ENCODE assay signal across 11 mouse cellular contexts in the genomic region with DNA sequence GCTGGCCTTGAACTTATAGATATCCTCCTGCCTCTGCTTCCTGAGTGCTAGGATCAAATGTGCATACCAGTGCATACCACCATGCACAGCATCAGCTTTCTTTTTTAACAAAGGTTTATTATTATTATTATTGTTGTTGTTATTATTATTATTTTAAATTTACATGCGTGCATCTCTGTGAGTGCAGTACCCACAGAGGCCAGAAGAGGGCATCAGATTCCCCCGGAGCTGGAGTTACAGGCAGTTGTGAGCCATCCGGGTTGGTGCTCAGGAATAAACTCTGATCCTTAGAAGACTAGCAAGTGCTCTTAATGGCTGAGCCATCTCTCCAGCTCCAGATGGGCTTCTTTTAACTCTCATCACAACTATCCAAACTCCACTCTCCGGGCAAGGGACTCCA. TPM values are rescaled to one million over a fixed set of nuclear protein-coding genes. Genes with fewer than 3 reads are reported as not detected.
A peak's percentile ranks its signal among the peaks of the same experiment; 100 is the strongest.
DNase-seq lines count a peak whose midpoint lies in the region; ATAC-seq and TF ChIP-seq lines count a peak whose summit lies in the region.
"Had no signal": no experiment of that assay in that cellular context is flagged by ENCODE, and none has a peak within 500 bp of the region (broad histone marks: within the 10 kb centered on the region; RNA-seq: fewer than 3 reads in every experiment).

No protein-coding gene starts in this region.

- no peak overlapping the region for H3K4me2 ChIP-seq in forebrain, postnatal 0 days (ENCODE audit: low read depth)
- H3K4me2 ChIP-seq in forebrain, embryonic 13.5 days = no peak overlapping the region
- H3K4me2 ChIP-seq in neural tube, embryonic 13.5 days = no peak overlapping the region
- H3K4me2 ChIP-seq: limb, embryonic 15.5 days had no signal

- no peak for TF ChIP-seq POLR2A in lung, adult 2 months (IDR thresholded peaks at IDR 0.05; ENCODE audit: borderline replicate concordance, extremely low read depth, low read depth, low read length)

- H3K36me3 ChIP-seq in forebrain, postnatal 0 days (ENCODE audit: insufficient read depth) = no peaks in the 10 kb centered on the region
- H3K36me3 ChIP-seq in forebrain, embryonic 13.5 days (ENCODE audit: poor library complexity, severe bottlenecking) = no peaks in the 10 kb centered on the region
- H3K36me3 ChIP-seq in neural tube, embryonic 13.5 days = no peaks in the 10 kb centered on the region
- H3K36me3 ChIP-seq: limb, embryonic 15.5 days had no signal

- peak; percentile 63 for TF ChIP-seq CTCF in forebrain, postnatal 0 days (IDR thresholded peaks at IDR 0.05; ENCODE audit: low read depth)
- peak; percentile 27 for TF ChIP-seq CTCF in lung, adult 2 months (IDR thresholded peaks at IDR 0.05; ENCODE audit: insufficient read depth, low read length)

- no peak overlapping the region for H3K4me3 ChIP-seq in forebrain, postnatal 0 days (ENCODE audit: low read depth, low read length)
- H3K4me3 ChIP-seq in forebrain, embryonic 13.5 days = no peak overlapping the region
- H3K4me3 ChIP-seq in lung, adult 2 months (replicated peaks; ENCODE audit: extremely low read depth, low read depth, low read length) = no peak overlapping the region
- no peak overlapping the region for H3K4me3 ChIP-seq in neural tube, embryonic 13.5 days
- H3K4me3 ChIP-seq: erythroblast, embryonic 14.5 days; limb, embryonic 15.5 days had no signal

- no peaks in the 10 kb centered on the region for H3K27me3 ChIP-seq in forebrain, postnatal 0 days (ENCODE audit: insufficient read depth, low read length)
- H3K27me3 ChIP-seq in forebrain, embryonic 13.5 days = 0 out of 2 replicates have a peak, but pooled peaks cover 6% of the 10 kb centered on the region
- H3K27me3 ChIP-seq in neural tube, embryonic 13.5 days = no peaks in the 10 kb centered on the region

- H3K9me3 ChIP-seq in forebrain, postnatal 0 days (ENCODE audit: low read length) = no peaks in the 10 kb centered on the region
- no peaks in the 10 kb centered on the region for H3K9me3 ChIP-seq in forebrain, embryonic 13.5 days (replicated peaks)
- no peaks in the 10 kb centered on the region for H3K9me3 ChIP-seq in neural tube, embryonic 13.5 days
- H3K9me3 ChIP-seq: limb, embryonic 15.5 days had no signal

- no peak overlapping the region for H3K9ac ChIP-seq in forebrain, postnatal 0 days
- no peak overlapping the region for H3K9ac ChIP-seq in forebrain, embryonic 13.5 days
- H3K9ac ChIP-seq in neural tube, embryonic 13.5 days = no peak overlapping the region
- H3K9ac ChIP-seq: limb, embryonic 15.5 days had no signal

- 43% methylated on average over 4 of the region's 4 CpGs for WGBS in forebrain, postnatal 0 days
- WGBS in forebrain, embryonic 13.5 days = 51% methylated on average over 4 of the region's 4 CpGs
- WGBS in lung, adult 2 months = 42% methylated on average over 4 of the region's 4 CpGs
- WGBS in neural tube, embryonic 13.5 days = 39% methylated on average over 4 of the region's 4 CpGs

- no peak for ATAC-seq in forebrain, postnatal 0 days
- ATAC-seq in forebrain, embryonic 13.5 days = no peak
- no peak for ATAC-seq in neural tube, embryonic 13.5 days (ENCODE audit: low read depth)

- H3K4me1 ChIP-seq in forebrain, postnatal 0 days (ENCODE audit: insufficient read depth) = 0 out of 2 replicates have a peak, but pooled peaks cover 5% of the 10 kb centered on the region
- H3K4me1 ChIP-seq in forebrain, embryonic 13.5 days = peaks cover 13% of the 10 kb centered on the region; the same call in 1 of the 2 replicates
- no peaks in the 10 kb centered on the region for H3K4me1 ChIP-seq in lung, adult 2 months (ENCODE audit: control insufficient read depth, insufficient read depth, low read length)
- H3K4me1 ChIP-seq in neural tube, embryonic 13.5 days (replicated peaks) = peaks cover 43% of the 10 kb centered on the region

- H3K27ac ChIP-seq in forebrain, postnatal 0 days (ENCODE audit: low read depth, low read length) = no peak overlapping the region
- H3K27ac ChIP-seq in forebrain, embryonic 13.5 days = no peak overlapping the region
- peak overlapping the region; percentile 92; the same call in 1 of the 2 replicates for H3K27ac ChIP-seq in neural tube, embryonic 13.5 days (replicated peaks)
- H3K27ac ChIP-seq: limb, embryonic 15.5 days had no signal

- no peak for DNase-seq in forebrain, postnatal 0 days
- no peak for DNase-seq in lung, adult 2 months
- no peak for DNase-seq in lung, adult 18-20 months
- peak; percentile 32 for DNase-seq in MN1 (ENCODE audit: low spot score)
- DNase-seq in c-Kit-positive CD71-positive TER-119-positive erythroid progenitor cells, embryonic 14.5 days (ENCODE audit: low spot score) = no peak
- no peak for DNase-seq in urinary bladder, postnatal 14 days (ENCODE audit: low spot score)

RNA-seq across cellular contexts. Expression of a gene that starts 6.9 kb away (rescaled TPM):
- total RNA-seq in forebrain, postnatal 0 days (2014; rRNA removed) = 60.2 and 70.5 TPM in 2 replicates
- polyA plus RNA-seq in forebrain, postnatal 0 days (2015; fragmentation: Nextera tagmentation; extraction: Ambion mirVana) = 39.4 and 44.6 TPM in 2 replicates
- polyA plus RNA-seq in forebrain, embryonic 13.5 days (2015; fragmentation: Nextera tagmentation; extraction: Ambion mirVana) = 45.8 and 52.8 TPM in 2 replicates
- 0.06 and 0.14 TPM in 2 replicates for polyA plus RNA-seq in lung, adult 2 months (2012; rRNA removed)
- 77.2 and 85.9 TPM in 2 replicates for polyA plus RNA-seq in neural tube, embryonic 13.5 days (2015; fragmentation: Nextera tagmentation; extraction: Ambion mirVana)
- polyA plus RNA-seq: erythroblast, embryonic 14.5 days had no signal

RNA-seq across cellular contexts. Expression of a gene that starts 21.5 kb away (rescaled TPM):
- total RNA-seq in forebrain, postnatal 0 days (2014; rRNA removed) = 115 and 132 TPM in 2 replicates
- 663 and 665 TPM in 2 replicates for polyA plus RNA-seq in forebrain, postnatal 0 days (2015; fragmentation: Nextera tagmentation; extraction: Ambion mirVana)
- polyA plus RNA-seq in forebrain, embryonic 13.5 days (2015; fragmentation: Nextera tagmentation; extraction: Ambion mirVana) = 558 and 564 TPM in 2 replicates
- polyA plus RNA-seq in lung, adult 2 months (2012; rRNA removed) = 257 and 344 TPM in 2 replicates
- polyA plus RNA-seq in neural tube, embryonic 13.5 days (2015; fragmentation: Nextera tagmentation; extraction: Ambion mirVana) = 607 and 633 TPM in 2 replicates

RNA-seq across cellular contexts. Expression of a gene that starts 21.6 kb away (rescaled TPM):
- total RNA-seq in forebrain, postnatal 0 days (2014; rRNA removed) = 0.29 and 0.54 TPM in 2 replicates
- polyA plus RNA-seq in forebrain, postnatal 0 days (2015; fragmentation: Nextera tagmentation; extraction: Ambion mirVana) = 0.25 and 1.0 TPM in 2 replicates
- polyA plus RNA-seq in forebrain, embryonic 13.5 days (2015; fragmentation: Nextera tagmentation; extraction: Ambion mirVana) = 0.26 and 0.41 TPM in 2 replicates
- 1.1 and 1.4 TPM in 2 replicates for polyA plus RNA-seq in lung, adult 2 months (2012; rRNA removed)
- polyA plus RNA-seq in neural tube, embryonic 13.5 days (2015; fragmentation: Nextera tagmentation; extraction: Ambion mirVana) = 0.68 TPM in 1 of 2 replicates, not detected in the other
- polyA plus RNA-seq: erythroblast, embryonic 14.5 days; neural tube, embryonic 11.5 days had no signal

RNA-seq across cellular contexts. Expression of a gene that starts 55.5 kb away (rescaled TPM):
- total RNA-seq in forebrain, postnatal 0 days (2014; rRNA removed) = 42.7 and 49.1 TPM in 2 replicates
- polyA plus RNA-seq in forebrain, postnatal 0 days (2015; fragmentation: Nextera tagmentation; extraction: Ambion mirVana) = 111 and 126 TPM in 2 replicates
- polyA plus RNA-seq in forebrain, embryonic 13.5 days (2015; fragmentation: Nextera tagmentation; extraction: Ambion mirVana) = 67.0 and 69.7 TPM in 2 replicates
- polyA plus RNA-seq in lung, adult 2 months (2012; rRNA removed) = 24.6 and 31.0 TPM in 2 replicates
- 80.3 and 84.5 TPM in 2 replicates for polyA plus RNA-seq in neural tube, embryonic 13.5 days (2015; fragmentation: Nextera tagmentation; extraction: Ambion mirVana)

Comparison
In these comparisons a context has a peak if more than half of its experiments do, and no peak if none do; other contexts are left out.
1. RNA of a gene that starts 6.9 kb away (polyA plus RNA-seq): 77.2 to 85.9 TPM in neural tube, embryonic 13.5 days, 45.8 to 52.8 TPM in forebrain, embryonic 13.5 days and 39.4 to 44.6 TPM in forebrain, postnatal 0 days; 0.06 to 0.14 TPM in lung, adult 2 months; every median in the first group is over 10 times any median in the second.